Mouse (Mus musculus) forebrain, postnatal 0 days (tissue): ENCODE results near the gene Tm9sf1. TPM values are rescaled to one million over a fixed set of nuclear protein-coding genes. Genes with fewer than 3 reads are reported as not detected.
A peak's percentile ranks its signal among the peaks of the same experiment; 100 is the strongest.

ENCODE experiments used
- ATAC-seq: fragments of 200-750 bp; cut with Nextera tagmentation; 2 replicates; pipeline ENCODE4 v1.8.0; 2017; ENCODE audit warnings: mild to moderate bottlenecking, moderate library complexity
- DNase-seq: peaks from one replicate; pipeline ENCODE4 v3.0.0-alpha.2; 2015
- H3K27ac ChIP-seq: fragments of 300-500 bp; sonication (generic); 2 replicates; pipeline ENCODE4 v1.5.1; 2014; ENCODE audit warnings: low read depth, mild to moderate bottlenecking, antibody characterized with exemption, low read length, moderate library complexity, mixed read lengths
- H3K27me3 ChIP-seq: fragments of 300-500 bp; sonication (generic); 2 replicates; pipeline ENCODE4 v1.6.1; 2014; ENCODE audit warnings: mild to moderate bottlenecking, low read length, mixed read lengths; ENCODE audit not compliant: insufficient read depth
- H3K36me3 ChIP-seq: fragments of 300-500 bp; sonication (generic); 2 replicates; pipeline ENCODE4 v1.6.1; 2014; ENCODE audit warnings: mild to moderate bottlenecking, moderate library complexity; ENCODE audit not compliant: insufficient read depth
- H3K4me1 ChIP-seq: fragments of 300-500 bp; sonication (generic); 2 replicates; pipeline ENCODE4 v1.6.1; 2014; ENCODE audit warnings: antibody characterized with exemption; ENCODE audit not compliant: insufficient read depth
- H3K4me2 ChIP-seq: fragments of 300-500 bp; sonication (generic); 2 replicates; pipeline ENCODE4 v1.6.1; 2014; ENCODE audit warnings: low read depth, mild to moderate bottlenecking, moderate library complexity
- H3K4me3 ChIP-seq: fragments of 300-500 bp; sonication (generic); 2 replicates; pipeline ENCODE4 v1.5.1; 2014; ENCODE audit warnings: low read depth, low read length, mixed read lengths
- H3K9ac ChIP-seq: fragments of 300-500 bp; sonication (generic); 2 replicates; pipeline ENCODE4 v1.6.1; 2014; ENCODE audit warnings: mild to moderate bottlenecking
- H3K9me3 ChIP-seq: fragments of 300-500 bp; sonication (generic); 2 replicates; pipeline ENCODE4 v1.6.1; 2016; ENCODE audit warnings: low read length
- CTCF ChIP-seq: sonication (generic); IDR thresholded peaks from 2 replicates; pipeline ENCODE4 v1.5.1; 2016; ENCODE audit warnings: antibody characterized with exemption, control low read depth, low read depth
- WGBS: fragments of 180-500 bp; shearing (Covaris S2); extraction: QIAGEN DNeasy Blood & Tissue Kit; methylation state at CpG from one replicate; pipeline ENCODE4 v1.1.7; 2014; 5-methylcytosine and 5-hydroxymethylcytosine counted together
- polyA plus RNA-seq: library from polyadenylated mRNA; unstranded; fragments of >200 nt; fragmentation: Nextera tagmentation; extraction: Ambion mirVana; gene quantifications from 2 replicates; pipeline ENCODE4 v1.2.1, GENCODE M21; 2015
- total RNA-seq: library from RNA; depleted of rRNA; stranded (reverse); fragments of >200 nt; gene quantifications from 2 replicates; pipeline ENCODE4 v1.2.3, GENCODE M21; 2014

The Tm9sf1 gene
- total and polyA plus RNA-seq, 2 experiments from 2014 or later, result 33.4 to 48.4 TPM

DNA sequence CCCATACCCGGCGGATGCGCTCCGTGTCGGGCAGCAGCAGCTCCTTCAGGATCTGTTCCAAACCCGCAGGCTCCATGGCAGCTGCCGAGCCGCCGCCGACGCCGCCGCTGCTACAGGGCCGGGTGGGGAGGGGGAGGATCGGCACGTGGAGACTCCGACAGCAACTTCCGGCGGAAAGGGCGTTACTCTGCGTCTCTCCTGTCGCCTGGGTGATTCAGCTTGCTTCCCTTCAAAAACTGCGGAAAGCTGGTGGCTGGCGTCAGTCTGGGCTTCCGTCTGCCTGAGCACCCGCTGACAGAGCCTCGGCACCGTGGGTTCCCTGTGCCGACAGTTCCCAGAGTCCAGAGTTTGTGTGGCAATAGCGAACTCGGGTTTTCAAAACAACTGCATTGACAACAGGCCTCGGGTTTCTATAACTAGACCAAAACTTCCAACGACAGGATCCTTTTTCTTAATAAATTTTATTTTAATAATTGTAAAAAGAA, 8.0 kb downstream of the Tm9sf1 start, which contains the start of gene Ipo4:
Gene Ipo4 (minus strand): TSS at position 435 of the 485 bp plus-strand sequence.
- H3K4me3 ChIP-seq, result peak within 1 kb of the TSS; percentile 69
- H3K9ac ChIP-seq, result peak within 1 kb of the TSS; percentile 68
- H3K36me3 ChIP-seq, result peaks cover 64% of the 10 kb centered on the region
- WGBS, result 2% methylated on average over 33 of the region's 33 CpGs
- H3K4me1 ChIP-seq, result no peaks in the 10 kb centered on the region
- ATAC-seq, result peak; percentile 97
- TF ChIP-seq CTCF, result no peak
- no peaks in the 10 kb centered on the region for H3K27me3 ChIP-seq
- peak within 1 kb of the TSS; percentile 78 for H3K27ac ChIP-seq
- DNase-seq, result peak; percentile 93
- peak within 1 kb of the TSS; percentile 82 for H3K4me2 ChIP-seq
- H3K9me3 ChIP-seq, result no peaks in the 10 kb centered on the region

GRCm38 (mm10) chr14:55634874-55635522, 8.6 kb downstream of the Tm9sf1 start:
- peak overlapping the region; percentile 69 for H3K4me3 ChIP-seq
- H3K9ac ChIP-seq, result peak overlapping the region; percentile 68
- H3K9me3 ChIP-seq, result no peaks in the 10 kb centered on the region
- peak overlapping the region; percentile 78 for H3K27ac ChIP-seq
- TF ChIP-seq CTCF, result peak; percentile 18; the same call in 1 of the 2 replicates
- no peak for DNase-seq
- H3K4me2 ChIP-seq, result peak overlapping the region; percentile 82
- peaks cover 64% of the 10 kb centered on the region for H3K36me3 ChIP-seq
- WGBS, result 4% methylated on average over 20 of the region's 23 CpGs
- no peaks in the 10 kb centered on the region for H3K4me1 ChIP-seq
- ATAC-seq, result peak; percentile 45
- no peaks in the 10 kb centered on the region for H3K27me3 ChIP-seq

DNA sequence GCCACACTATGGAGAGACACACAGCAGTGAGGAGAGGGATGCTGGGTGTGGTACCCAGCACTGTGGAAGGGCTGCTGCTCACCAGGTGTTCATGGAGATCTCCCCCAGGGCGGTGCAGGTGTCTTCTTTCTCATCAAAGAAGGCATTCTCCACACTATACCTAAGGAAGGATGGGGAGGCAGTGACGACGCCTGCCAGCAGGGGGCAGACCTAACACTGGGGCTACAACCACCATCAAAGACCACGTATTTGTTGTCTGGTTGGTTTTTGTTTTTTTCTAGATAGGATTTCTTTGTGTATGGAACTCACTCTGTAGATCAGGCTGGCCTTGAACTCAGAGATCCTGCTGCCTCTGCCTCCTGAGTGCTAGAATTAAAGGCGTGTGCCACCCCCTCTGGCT, 14.3 kb downstream of the Tm9sf1 start:
- Histone ChIP-seq H3K4me3 (no peak overlapping the region), H3K9ac (no peak overlapping the region), H3K27me3 (no peaks in the 10 kb centered on the region), H3K4me1 (no peaks in the 10 kb centered on the region), H3K9me3 (no peaks in the 10 kb centered on the region), H3K27ac (no peak overlapping the region), H3K36me3 (peaks cover 94% of the 10 kb centered on the region), H3K4me2 (no peak overlapping the region)
- TF ChIP-seq CTCF, result peak; percentile 66
- 56% methylated on average over 5 of the region's 5 CpGs for WGBS
- ATAC-seq (no peak), DNase-seq (no peak)

GRCm38 (mm10) chr14:55628077-55628827, 15.4 kb downstream of the Tm9sf1 start:
- DNase-seq, result no peak
- H3K27me3 ChIP-seq, result no peaks in the 10 kb centered on the region
- H3K4me3 ChIP-seq, result no peak overlapping the region
- no peak for ATAC-seq
- no peak overlapping the region for H3K4me2 ChIP-seq
- no peak overlapping the region for H3K27ac ChIP-seq
- H3K9me3 ChIP-seq, result no peaks in the 10 kb centered on the region
- peaks cover 90% of the 10 kb centered on the region for H3K36me3 ChIP-seq
- H3K9ac ChIP-seq, result no peak overlapping the region
- 93% methylated on average over 27 of the region's 27 CpGs for WGBS
- no peak for TF ChIP-seq CTCF
- H3K4me1 ChIP-seq, result no peaks in the 10 kb centered on the region

DNA sequence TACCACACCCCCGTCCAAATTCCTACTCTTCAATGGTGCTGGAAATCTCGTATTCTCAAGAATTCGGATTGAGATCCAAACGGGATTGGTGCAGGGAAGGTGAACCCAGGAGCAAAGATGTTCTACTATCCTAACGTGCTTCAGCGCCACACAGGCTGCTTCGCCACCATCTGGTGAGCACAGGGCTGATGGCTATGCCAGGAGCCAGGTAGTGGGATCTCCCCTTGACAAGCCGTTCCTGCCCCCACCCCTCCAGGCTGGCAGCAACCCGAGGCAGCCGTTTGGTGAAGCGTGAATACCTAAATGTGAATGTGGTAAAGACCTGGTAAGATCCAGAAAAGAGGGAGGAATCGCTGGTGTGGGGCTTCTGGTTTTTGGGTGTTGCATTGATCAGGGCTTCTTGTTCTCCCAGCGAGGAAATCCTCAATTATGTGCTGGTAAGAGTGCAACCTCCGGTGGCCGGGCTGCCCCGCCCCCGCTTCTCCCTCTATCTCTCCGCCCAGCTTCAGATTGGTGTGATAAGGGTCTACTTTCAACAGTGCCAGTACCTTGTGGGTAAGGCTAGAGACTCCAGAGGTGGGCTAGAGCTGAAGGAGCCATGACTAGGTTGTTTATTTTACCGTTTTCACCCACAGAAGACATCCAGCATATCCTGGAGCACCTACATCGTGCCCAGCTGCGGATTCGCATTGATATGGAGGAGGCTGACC, 25.0 kb downstream of the Tm9sf1 start:
- H3K27me3 ChIP-seq, result no peaks in the 10 kb centered on the region
- TF ChIP-seq CTCF, result no peak
- peak overlapping the region; percentile 28 for H3K4me2 ChIP-seq
- no peak overlapping the region for H3K27ac ChIP-seq
- DNase-seq (no peak), ATAC-seq (peak; percentile 41; the same call in 1 of the 2 replicates)
- WGBS, result 51% methylated on average over 22 of the region's 22 CpGs
- no peaks in the 10 kb centered on the region for H3K36me3 ChIP-seq
- no peaks in the 10 kb centered on the region for H3K4me1 ChIP-seq
- H3K9ac ChIP-seq, result no peak overlapping the region
- peak overlapping the region; percentile 18 for H3K4me3 ChIP-seq
- no peaks in the 10 kb centered on the region for H3K9me3 ChIP-seq

DNA sequence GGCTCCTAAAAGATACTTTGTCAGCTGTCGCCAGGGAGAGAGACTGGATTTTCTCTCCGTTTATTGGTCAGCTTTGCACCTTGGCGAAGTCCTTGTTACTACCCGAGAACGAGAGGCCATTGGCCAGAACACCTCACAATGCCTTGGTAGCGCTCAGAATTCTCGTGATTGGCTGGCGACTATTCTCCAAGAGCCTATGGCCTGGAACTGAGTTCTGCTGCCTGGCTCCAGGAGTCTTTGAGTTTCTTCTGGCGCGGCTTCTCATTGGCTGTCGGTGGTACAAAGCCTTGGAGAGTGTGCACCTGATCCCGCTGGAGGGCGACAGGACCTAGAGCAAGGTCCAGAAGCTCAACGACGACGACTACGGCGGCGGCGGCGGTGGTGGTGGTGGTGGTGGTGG, 25.8 kb downstream of the Tm9sf1 start, which contains the start of gene Rec8:
Gene Rec8 (plus strand): TSS at position 216 of the 400 bp plus-strand sequence.
- no peak; the same call in 1 of the 2 replicates for TF ChIP-seq CTCF
- H3K27ac ChIP-seq, result no peak within 1 kb of the TSS

More for the DNA sequence above, 25.8 kb downstream of the Tm9sf1 start, which contains the start of gene Rec8:
- Histone ChIP-seq H3K4me3 (peak within 1 kb of the TSS; percentile 18), H3K36me3 (no peaks in the 10 kb centered on the region), H3K9ac (no peak within 1 kb of the TSS), H3K27me3 (no peaks in the 10 kb centered on the region), H3K4me2 (peak within 1 kb of the TSS; percentile 28), H3K4me1 (no peaks in the 10 kb centered on the region), H3K9me3 (no peaks in the 10 kb centered on the region)
- ATAC-seq, result peak; percentile 84
- 35% methylated on average over 21 of the region's 21 CpGs for WGBS
- DNase-seq, result peak; percentile 51
